Mouse (Mus musculus): ENCODE data around the gene Sec14l5.

DNA sequence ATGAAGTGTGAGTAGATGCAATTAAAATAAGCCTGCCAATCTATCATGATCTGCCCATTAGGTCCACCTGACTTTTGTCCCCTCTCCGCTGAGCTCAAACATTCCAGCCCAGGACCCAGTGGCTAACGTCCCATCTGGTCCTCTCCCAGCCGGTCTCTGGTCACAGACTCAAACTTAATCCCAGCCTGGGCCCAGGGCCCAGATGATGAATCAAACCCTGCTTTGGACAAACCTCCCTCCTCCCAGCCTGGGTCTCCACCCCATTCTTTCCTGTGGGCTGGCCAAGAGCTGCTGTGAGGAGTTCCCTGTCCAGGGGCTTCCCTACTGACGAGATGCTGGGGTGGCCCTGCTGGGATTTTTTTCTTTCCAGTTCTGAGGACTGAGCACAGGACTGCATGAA, 7.2 kb upstream of the Sec14l5 start:
- TF ChIP-seq CTCF (IDR thresholded peaks at IDR 0.05; ENCODE audit: low read depth) (no peak), EP300 (IDR thresholded peaks at IDR 0.05; ENCODE audit: low read depth) (no peak)

All from liver, embryonic 14.5 days (tissue).